ENCODE assay signal across 17 mouse cellular contexts in the genomic region with DNA sequence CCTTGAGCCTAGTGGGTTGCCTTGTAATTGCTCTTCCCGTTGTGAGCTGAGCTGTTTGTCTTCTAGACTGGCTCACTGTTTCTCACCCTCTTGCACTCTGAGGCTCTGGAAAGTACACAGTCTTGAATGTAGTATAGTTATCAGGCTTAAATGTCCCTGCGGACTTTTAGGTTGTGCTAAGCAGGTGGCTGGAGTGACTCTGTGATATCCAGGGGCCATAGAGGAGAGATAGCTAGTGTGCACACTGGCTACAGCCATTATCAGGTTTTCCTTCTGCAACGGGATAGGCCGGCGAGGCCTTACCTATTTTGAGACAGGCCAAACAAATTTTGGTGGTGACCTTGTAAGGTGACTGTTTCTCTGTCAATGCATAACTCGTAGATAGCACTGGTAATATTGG.
"Had no signal": no experiment of that assay in that cellular context is flagged by ENCODE, and none has a peak within 500 bp of the region (broad histone marks: within the 10 kb centered on the region; RNA-seq: fewer than 3 reads in every experiment).

No protein-coding gene starts in this region.

- DNase-seq: lung, adult 2 months; lung, postnatal 14 days; lung, postnatal 36 days; midbrain, embryonic 14.5 days; right cerebral cortex, postnatal 14 days; thymus, adult 2 months; thymus, postnatal 25 days; thymus, postnatal 4 days had no signal

- ATAC-seq: lung, postnatal 0 days; midbrain, embryonic 16.5 days had no signal

- H3K27ac ChIP-seq: lung, embryonic 15.5 days; macrophage; midbrain, embryonic 12.5 days; neural tube, embryonic 12.5 days; stomach, embryonic 15.5 days; stomach, postnatal 0 days had no signal

- H3K36me3 ChIP-seq: lung, embryonic 15.5 days; midbrain, embryonic 12.5 days; neural tube, embryonic 12.5 days; stomach, embryonic 15.5 days had no signal

- H3K9me3 ChIP-seq: stomach, embryonic 15.5 days had no signal

- H3K9ac ChIP-seq: lung, embryonic 15.5 days; midbrain, embryonic 12.5 days; neural tube, embryonic 12.5 days; stomach, embryonic 15.5 days had no signal

- H3K4me2 ChIP-seq: lung, embryonic 15.5 days; midbrain, embryonic 12.5 days; neural tube, embryonic 12.5 days; stomach, embryonic 15.5 days had no signal

- H3K4me3 ChIP-seq: lung, embryonic 15.5 days; megakaryocyte, embryonic 14.5 days; midbrain, embryonic 12.5 days; neural tube, embryonic 12.5 days; stomach, embryonic 15.5 days had no signal

- H3K27me3 ChIP-seq: lung, embryonic 15.5 days; midbrain, embryonic 12.5 days; neural tube, embryonic 12.5 days; stomach, embryonic 15.5 days had no signal

- H3K4me1 ChIP-seq: lung, embryonic 15.5 days; midbrain, embryonic 12.5 days; neural tube, embryonic 12.5 days; stomach, embryonic 15.5 days had no signal
